ENCODE assay signal across 9 mouse cellular contexts in the genomic region with DNA sequence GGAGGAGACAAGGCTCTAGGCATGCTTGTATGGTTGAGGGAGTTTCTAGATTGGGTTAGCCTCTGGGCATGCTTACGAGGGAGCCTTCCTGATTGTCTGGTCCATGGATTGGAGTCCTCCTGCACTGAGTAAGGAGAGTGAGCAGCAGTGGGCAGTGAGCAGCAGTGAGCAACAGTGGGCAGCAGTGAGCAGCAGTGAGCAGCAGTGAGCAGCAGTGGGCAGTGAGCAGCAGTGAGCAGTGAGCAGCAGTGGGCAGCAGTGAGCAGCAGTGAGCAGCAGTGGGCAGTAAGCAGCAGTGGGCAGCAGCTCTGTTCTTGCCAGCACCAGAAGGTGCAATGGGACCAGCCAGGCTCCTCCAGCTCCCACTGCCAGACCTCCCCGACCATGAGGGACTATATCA. TPM values are rescaled to one million over a fixed set of nuclear protein-coding genes. Genes with fewer than 3 reads are reported as not detected.
DNase-seq lines count a peak whose midpoint lies in the region; ATAC-seq lines count a peak whose summit lies in the region.
"Had no signal": no experiment of that assay in that cellular context is flagged by ENCODE, and none has a peak within 500 bp of the region (broad histone marks: within the 10 kb centered on the region; RNA-seq: fewer than 3 reads in every experiment).

No protein-coding gene starts in this region.

- H3K27me3 ChIP-seq in hindbrain, embryonic 15.5 days, result no peaks in the 10 kb centered on the region
- H3K27me3 ChIP-seq in hindbrain, embryonic 13.5 days, result no peaks in the 10 kb centered on the region
- no peaks in the 10 kb centered on the region; the same call in 1 of the 2 replicates for H3K27me3 ChIP-seq in midbrain, embryonic 12.5 days

- H3K36me3 ChIP-seq in hindbrain, embryonic 15.5 days, result no peaks in the 10 kb centered on the region
- H3K36me3 ChIP-seq in hindbrain, embryonic 13.5 days, result peaks cover 6% of the 10 kb centered on the region; the same call in 1 of the 2 replicates
- peaks cover 7% of the 10 kb centered on the region; the same call in 1 of the 2 replicates for H3K36me3 ChIP-seq in midbrain, embryonic 12.5 days

- no peak overlapping the region for H3K4me2 ChIP-seq in hindbrain, embryonic 15.5 days
- H3K4me2 ChIP-seq in hindbrain, embryonic 13.5 days, result no peak overlapping the region
- H3K4me2 ChIP-seq in midbrain, embryonic 12.5 days (replicated peaks), result no peak overlapping the region
- H3K4me2 ChIP-seq: limb, embryonic 12.5 days had no signal

- no peak overlapping the region for H3K27ac ChIP-seq in hindbrain, embryonic 15.5 days (replicated peaks)
- H3K27ac ChIP-seq in hindbrain, embryonic 13.5 days, result no peak overlapping the region
- H3K27ac ChIP-seq in midbrain, embryonic 12.5 days (replicated peaks), result no peak overlapping the region
- H3K27ac ChIP-seq: limb, embryonic 12.5 days had no signal

- peak; percentile 61 for DNase-seq in NIH3T3 (ENCODE audit: low read depth)
- peak; percentile 38 for DNase-seq in kidney, postnatal 10 days
- no peak for DNase-seq in right cerebral cortex, postnatal 4 days
- DNase-seq in cerebellum, adult 8-10 months, result no peak
- DNase-seq in left cerebral cortex, adult 8-10 months (ENCODE audit: low spot score in 2 of 2), result no peak

- no peak overlapping the region for H3K9ac ChIP-seq in hindbrain, embryonic 15.5 days
- H3K9ac ChIP-seq in hindbrain, embryonic 13.5 days, result no peak overlapping the region
- no peak overlapping the region for H3K9ac ChIP-seq in midbrain, embryonic 12.5 days (replicated peaks)
- H3K9ac ChIP-seq: limb, embryonic 12.5 days had no signal

- 0 out of 2 replicates have a peak, but pooled peaks have one; percentile 34 for ATAC-seq in hindbrain, embryonic 15.5 days (ENCODE audit: low FRiP score, low read depth)
- no peak for ATAC-seq in hindbrain, embryonic 13.5 days (ENCODE audit: low FRiP score)
- 0 out of 2 replicates have a peak, but pooled peaks have one; percentile 47 for ATAC-seq in midbrain, embryonic 12.5 days (ENCODE audit: low FRiP score, low read depth)

- H3K4me1 ChIP-seq in hindbrain, embryonic 15.5 days (replicated peaks), result peaks cover 6% of the 10 kb centered on the region; the same call in 1 of the 2 replicates
- 0 out of 2 replicates have a peak, but pooled peaks cover 5% of the 10 kb centered on the region for H3K4me1 ChIP-seq in hindbrain, embryonic 13.5 days (replicated peaks)
- H3K4me1 ChIP-seq in midbrain, embryonic 12.5 days, result 0 out of 2 replicates have a peak, but pooled peaks cover 3% of the 10 kb centered on the region
- H3K4me1 ChIP-seq: limb, embryonic 12.5 days had no signal

- no peak overlapping the region for H3K4me3 ChIP-seq in hindbrain, embryonic 15.5 days
- H3K4me3 ChIP-seq in hindbrain, embryonic 13.5 days, result no peak overlapping the region
- no peak overlapping the region for H3K4me3 ChIP-seq in midbrain, embryonic 12.5 days
- H3K4me3 ChIP-seq: limb, embryonic 12.5 days had no signal

- H3K9me3 ChIP-seq in hindbrain, embryonic 15.5 days, result no peaks in the 10 kb centered on the region
- H3K9me3 ChIP-seq in hindbrain, embryonic 13.5 days, result no peaks in the 10 kb centered on the region
- H3K9me3 ChIP-seq in midbrain, embryonic 12.5 days, result no peaks in the 10 kb centered on the region
- H3K9me3 ChIP-seq: limb, embryonic 12.5 days had no signal

- 71% methylated on average over 2 of the region's 2 CpGs for WGBS in hindbrain, embryonic 15.5 days
- 68% methylated on average over 2 of the region's 2 CpGs for WGBS in hindbrain, embryonic 13.5 days
- WGBS in midbrain, embryonic 12.5 days, result 71% methylated on average over 2 of the region's 2 CpGs

RNA-seq across cellular contexts. Expression of a gene that starts 15.3 kb away (rescaled TPM):
- 100 and 101 TPM in 2 replicates for polyA plus RNA-seq in hindbrain, embryonic 15.5 days (2015; fragmentation: Nextera tagmentation; extraction: Ambion mirVana)
- 105 and 106 TPM in 2 replicates for polyA plus RNA-seq in hindbrain, embryonic 13.5 days (2015; fragmentation: Nextera tagmentation; extraction: Ambion mirVana)
- polyA plus RNA-seq in midbrain, embryonic 12.5 days (2016; fragmentation: Nextera tagmentation; extraction: Ambion mirVana), result 86.3 and 91.5 TPM in 2 replicates
- total RNA-seq in left cerebral cortex, adult 8-10 months (2022), result 10 to 100 TPM; 32.8 to 36.3 (median 34.3) TPM

RNA-seq across cellular contexts. Expression of a gene that starts 26.0 kb away (rescaled TPM):
- 0.87 and 1.0 TPM in 2 replicates for polyA plus RNA-seq in hindbrain, embryonic 15.5 days (2015; fragmentation: Nextera tagmentation; extraction: Ambion mirVana)
- polyA plus RNA-seq in hindbrain, embryonic 13.5 days (2015; fragmentation: Nextera tagmentation; extraction: Ambion mirVana), result 1.1 and 1.2 TPM in 2 replicates
- 2.0 and 2.2 TPM in 2 replicates for polyA plus RNA-seq in midbrain, embryonic 12.5 days (2016; fragmentation: Nextera tagmentation; extraction: Ambion mirVana)
- 1 to 10 TPM; 4.1 to 5.3 (median 4.7) TPM for total RNA-seq in left cerebral cortex, adult 8-10 months (2022)

Comparison
In these comparisons a context has a peak if more than half of its experiments do, and no peak if none do; other contexts are left out.
1. DNase-seq: peak in NIH3T3 (single experiment) and kidney, postnatal 10 days (single experiment); none in right cerebral cortex, postnatal 4 days (single experiment), cerebellum, adult 8-10 months (single experiment) and left cerebral cortex, adult 8-10 months (0 of 2).